Mouse (Mus musculus) gastrocnemius, adult 2 months (tissue): ENCODE measurements around the gene Larp4b. TPM values are rescaled to one million over a fixed set of nuclear protein-coding genes. Genes with fewer than 3 reads are reported as not detected.

Experiments used
- DNase-seq: peaks from one replicate; pipeline ENCODE4 v3.0.0; 2022
- H3K27ac ChIP-seq: fragments of 200-600 bp; 2 replicates; pipeline ENCODE4 v1.8.1; 2022; ENCODE audit warnings: mild to moderate bottlenecking
- H3K4me3 ChIP-seq: fragments of 200-600 bp; 2 replicates; pipeline ENCODE4 v1.8.1; 2022; ENCODE audit warnings: mild to moderate bottlenecking, moderate library complexity
- CTCF ChIP-seq: fragments of 200-600 bp; IDR thresholded peaks from 2 replicates; pipeline ENCODE4 v1.8.1; 2022; ENCODE audit warnings: antibody characterized with exemption, mild to moderate bottlenecking, moderate library complexity
- intact Hi-C: fragments of 180-260 bp; cut with DNase I; formaldehyde crosslinking; loops from one replicate; pipeline ENCODE4 v1.15.1; 2025
- total RNA-seq, 2 experiments: library from RNA; stranded (reverse); gene quantifications; 2 replicates each; pipeline ENCODE4 v1.2.3; 2021

The Larp4b gene
- total RNA-seq, 2 experiments from 2014 or later = 67.7 to 78.6 TPM

- TF ChIP-seq CTCF = no peak
- no peak overlapping the region for H3K4me3 ChIP-seq
- DNase-seq = no peak
- intact Hi-C loops = no loop called here
- H3K27ac ChIP-seq = no peak overlapping the region
Observed at GRCm38 (mm10) chr13:9136088-9136487, 42.4 kb downstream of the Larp4b start.

- intact Hi-C loops = no loop called here
- TF ChIP-seq CTCF = peak; percentile 44
- no peak for DNase-seq
- Histone ChIP-seq H3K27ac (no peak overlapping the region), H3K4me3 (no peak overlapping the region)
Observed at GRCm38 (mm10) chr13:9136733-9137132, 43.1 kb downstream of the Larp4b start.

- intact Hi-C loops = no loop called here
- DNase-seq = no peak
- Histone ChIP-seq H3K4me3 (no peak overlapping the region), H3K27ac (no peak overlapping the region)
- no peak for TF ChIP-seq CTCF
Observed at GRCm38 (mm10) chr13:9139466-9139991, 45.8 kb downstream of the Larp4b start.

GRCm38 (mm10) chr13:9140204-9140603 lies 46.5 kb downstream of the Larp4b start:
- no peak for TF ChIP-seq CTCF
- no peak overlapping the region for H3K4me3 ChIP-seq
- intact Hi-C loops = no loop called here
- H3K27ac ChIP-seq = no peak overlapping the region
- no peak for DNase-seq

- no peak for TF ChIP-seq CTCF
- no peak overlapping the region for H3K27ac ChIP-seq
- no peak overlapping the region for H3K4me3 ChIP-seq
- intact Hi-C loops = no loop called here
- no peak for DNase-seq
Observed at GRCm38 (mm10) chr13:9142371-9142770, 48.7 kb downstream of the Larp4b start.

GRCm38 (mm10) chr13:9148830-9149229 lies 55.1 kb downstream of the Larp4b start:
- TF ChIP-seq CTCF = no peak
- Histone ChIP-seq H3K4me3 (no peak overlapping the region), H3K27ac (peak overlapping the region; percentile 52)
- peak; percentile 36 for DNase-seq
- intact Hi-C loops = no loop called here

- Histone ChIP-seq H3K27ac (peak overlapping the region; percentile 52), H3K4me3 (no peak overlapping the region)
- no peak for TF ChIP-seq CTCF
- intact Hi-C loops = no loop called here
- no peak for DNase-seq
Observed at GRCm38 (mm10) chr13:9149473-9150217, 56.0 kb downstream of the Larp4b start.

GRCm38 (mm10) chr13:9151100-9151499 lies 57.4 kb downstream of the Larp4b start:
- no peak for TF ChIP-seq CTCF
- DNase-seq = no peak
- intact Hi-C loops = no loop called here
- Histone ChIP-seq H3K27ac (no peak overlapping the region), H3K4me3 (no peak overlapping the region)

- Histone ChIP-seq H3K27ac (no peak overlapping the region), H3K4me3 (no peak overlapping the region)
- TF ChIP-seq CTCF = no peak
- intact Hi-C loops = no loop called here
- DNase-seq = no peak
Observed at GRCm38 (mm10) chr13:9151619-9152018, 57.9 kb downstream of the Larp4b start.

- no peak for DNase-seq
- Histone ChIP-seq H3K4me3 (no peak overlapping the region), H3K27ac (no peak overlapping the region)
- no peak for TF ChIP-seq CTCF
- intact Hi-C loops = no loop called here
Observed at GRCm38 (mm10) chr13:9152267-9152666, 58.6 kb downstream of the Larp4b start.

GRCm38 (mm10) chr13:9153803-9154202 lies 60.1 kb downstream of the Larp4b start:
- no peak overlapping the region for H3K27ac ChIP-seq
- no peak for TF ChIP-seq CTCF
- intact Hi-C loops = no loop called here
- DNase-seq = no peak
- H3K4me3 ChIP-seq = no peak overlapping the region

- no peak overlapping the region for H3K4me3 ChIP-seq
- TF ChIP-seq CTCF = no peak
- intact Hi-C loops = no loop called here
- H3K27ac ChIP-seq = no peak overlapping the region
- no peak for DNase-seq
Observed at GRCm38 (mm10) chr13:9159282-9159681, 65.6 kb downstream of the Larp4b start.

GRCm38 (mm10) chr13:9162888-9163287 lies 69.2 kb downstream of the Larp4b start:
- Histone ChIP-seq H3K4me3 (no peak overlapping the region), H3K27ac (no peak overlapping the region)
- TF ChIP-seq CTCF = no peak
- no peak for DNase-seq
- intact Hi-C loops = loop anchor here (10.0 kb wide), 1 partner anchor 168 kb away; the partner anchor contains the start of gene Gtpbp4

GRCm38 (mm10) chr13:9167842-9168241 lies 74.2 kb downstream of the Larp4b start:
- no peak overlapping the region for H3K4me3 ChIP-seq
- intact Hi-C loops = loop anchor here (10.0 kb wide), 1 partner anchor 173 kb away; the partner anchor contains the start of gene Gtpbp4
- no peak for DNase-seq
- no peak for TF ChIP-seq CTCF
- no peak overlapping the region for H3K27ac ChIP-seq
